Mouse (Mus musculus) neural tube, embryonic 14.5 days (tissue): ENCODE results near the gene Man2a1. TPM values are rescaled to one million over a fixed set of nuclear protein-coding genes. Genes with fewer than 3 reads are reported as not detected.

Experiments
- ATAC-seq: fragments of 200-750 bp; cut with Nextera tagmentation; 2 replicates; pipeline ENCODE4 v1.8.0; 2017; ENCODE audit warnings: low read depth, mild to moderate bottlenecking, moderate TSS enrichment, moderate library complexity
- H3K27ac ChIP-seq: fragments of 300-500 bp; sonication (generic); 2 replicates; pipeline ENCODE4 v1.5.1; 2014; ENCODE audit warnings: low read depth, mild to moderate bottlenecking, control low read depth, low read length, moderate library complexity, mixed read lengths
- H3K27me3 ChIP-seq: fragments of 300-500 bp; sonication (generic); 2 replicates; pipeline ENCODE4 v1.6.1; 2014; ENCODE audit warnings: low read length; ENCODE audit not compliant: control insufficient read depth, insufficient read depth
- H3K36me3 ChIP-seq: fragments of 300-500 bp; sonication (generic); 2 replicates; pipeline ENCODE4 v1.6.1; 2014; ENCODE audit warnings: low read length, mixed read lengths; ENCODE audit not compliant: control insufficient read depth, insufficient read depth
- H3K4me1 ChIP-seq: fragments of 300-500 bp; sonication (generic); 2 replicates; pipeline ENCODE4 v1.6.1; 2014; ENCODE audit warnings: low read length; ENCODE audit not compliant: control insufficient read depth, insufficient read depth
- H3K4me2 ChIP-seq: fragments of 300-500 bp; sonication (generic); 2 replicates; pipeline ENCODE4 v1.6.1; 2014; ENCODE audit warnings: mild to moderate bottlenecking, low read depth, low read length, control low read depth
- H3K4me3 ChIP-seq: fragments of 300-500 bp; sonication (generic); 2 replicates; pipeline ENCODE4 v1.5.1; 2014; ENCODE audit warnings: low read depth, low read length, control low read depth, mixed read lengths
- H3K9ac ChIP-seq: fragments of 300-500 bp; sonication (generic); replicated peaks from 2 replicates; pipeline ENCODE4 v1.6.1; 2014; ENCODE audit warnings: low read depth, mild to moderate bottlenecking, control low read depth, low read length, mixed read lengths
- H3K9me3 ChIP-seq: fragments of 300-500 bp; sonication (generic); 2 replicates; pipeline ENCODE4 v1.6.1; 2016; ENCODE audit warnings: low read length; ENCODE audit not compliant: control insufficient read depth
- WGBS: fragments of 180-500 bp; shearing (Covaris S2); extraction: QIAGEN DNeasy Blood & Tissue Kit; methylation state at CpG from one replicate; pipeline ENCODE4 v1.1.7; 2014; 5-methylcytosine and 5-hydroxymethylcytosine counted together
- polyA plus RNA-seq: library from polyadenylated mRNA; unstranded; fragments of >200 nt; fragmentation: Nextera tagmentation; extraction: Ambion mirVana; gene quantifications from 2 replicates; pipeline ENCODE4 v1.2.1, GENCODE M21; 2014

Gene Man2a1
- polyA plus RNA-seq, 1 experiment from 2014 or later = 5.3 TPM

DNA sequence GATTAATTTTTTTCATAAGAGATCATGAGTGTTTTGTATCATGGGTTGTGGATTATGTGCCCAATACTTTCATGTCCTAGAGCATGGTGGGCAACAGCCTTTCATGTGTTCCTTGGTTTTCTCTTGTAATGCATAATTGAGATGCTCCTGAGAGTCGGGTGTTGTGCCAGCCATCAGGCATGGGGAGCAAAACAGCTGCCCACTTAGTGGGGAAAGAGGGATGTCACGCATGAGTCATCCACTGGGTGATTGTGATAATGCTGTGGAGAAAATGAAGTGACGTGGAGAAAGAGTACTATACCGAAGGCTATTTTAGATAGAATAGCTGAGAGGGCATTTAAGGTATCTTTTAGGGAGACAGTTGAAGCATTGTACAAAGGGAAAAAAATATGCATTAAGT, 18.5 kb downstream of the Man2a1 start:
- no peak for ATAC-seq

GRCm38 (mm10) chr17:64620135-64620534, 19.6 kb downstream of the Man2a1 start:
- 82% methylated on average over 9 of the region's 9 CpGs for WGBS
- H3K4me3 ChIP-seq = no peak overlapping the region
- no peak overlapping the region for H3K27ac ChIP-seq
- H3K9ac ChIP-seq = no peak overlapping the region
- ATAC-seq = no peak
- H3K9me3 ChIP-seq = no peaks in the 10 kb centered on the region
- no peaks in the 10 kb centered on the region for H3K27me3 ChIP-seq
- H3K4me2 ChIP-seq = no peak overlapping the region
- H3K36me3 ChIP-seq = no peaks in the 10 kb centered on the region
- H3K4me1 ChIP-seq = no peaks in the 10 kb centered on the region

More for the DNA sequence above, 18.5 kb downstream of the Man2a1 start:
- Histone ChIP-seq H3K4me2 (no peak overlapping the region), H3K4me1 (no peaks in the 10 kb centered on the region), H3K36me3 (no peaks in the 10 kb centered on the region), H3K27ac (no peak overlapping the region), H3K9me3 (no peaks in the 10 kb centered on the region), H3K27me3 (no peaks in the 10 kb centered on the region), H3K4me3 (no peak overlapping the region), H3K9ac (no peak overlapping the region)
- WGBS = 77% methylated on average over 4 of the region's 4 CpGs

DNA sequence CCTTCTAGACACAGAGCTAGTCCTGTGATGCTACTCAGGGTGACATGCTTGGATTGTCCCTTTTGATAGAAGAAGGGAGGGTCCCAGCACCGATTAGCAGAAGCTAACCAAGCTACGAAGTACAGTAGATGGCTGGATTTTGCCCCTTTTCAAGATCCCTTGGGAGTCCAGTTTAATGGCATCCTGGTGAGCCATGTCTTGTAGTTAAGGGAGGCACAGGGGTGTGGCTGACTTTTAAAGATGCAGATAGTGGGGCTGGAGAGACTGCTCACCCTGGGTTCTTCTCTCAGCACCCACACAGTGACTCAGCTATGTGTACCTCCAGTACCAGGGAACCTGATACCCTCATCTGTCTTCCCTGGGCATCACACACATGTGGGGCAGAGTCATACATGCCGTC, 20.1 kb downstream of the Man2a1 start:
- Histone ChIP-seq H3K9me3 (no peaks in the 10 kb centered on the region), H3K27ac (no peak overlapping the region), H3K36me3 (no peaks in the 10 kb centered on the region), H3K4me2 (no peak overlapping the region), H3K27me3 (no peaks in the 10 kb centered on the region), H3K4me1 (no peaks in the 10 kb centered on the region), H3K9ac (no peak overlapping the region), H3K4me3 (no peak overlapping the region)
- no peak for ATAC-seq
- 89% methylated on average over 3 of the region's 3 CpGs for WGBS

DNA sequence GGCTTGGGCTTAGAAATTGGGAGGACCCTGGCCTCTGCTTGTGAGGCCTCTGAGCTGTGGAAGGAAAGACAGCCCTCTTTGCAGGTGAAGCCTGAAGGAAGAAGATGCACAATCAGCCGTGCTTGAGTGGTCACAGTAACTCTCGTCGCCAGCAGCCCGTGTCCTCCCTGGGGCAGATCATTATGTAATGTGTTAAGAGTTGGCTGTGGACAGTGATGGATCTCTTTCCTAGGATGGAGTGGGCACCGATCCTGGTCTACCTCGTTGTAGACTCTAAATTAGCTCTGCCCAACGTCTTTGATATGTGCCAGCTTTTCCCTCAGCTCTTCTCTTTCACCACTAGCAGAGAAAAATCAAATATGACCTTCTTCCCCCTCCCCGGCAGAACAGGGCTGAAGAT, 20.7 kb downstream of the Man2a1 start:
- no peak overlapping the region for H3K4me3 ChIP-seq
- H3K4me1 ChIP-seq = no peaks in the 10 kb centered on the region
- H3K4me2 ChIP-seq = no peak overlapping the region
- ATAC-seq = no peak
- H3K27ac ChIP-seq = no peak overlapping the region
- no peak overlapping the region for H3K9ac ChIP-seq
- WGBS = 50% methylated on average over 8 of the region's 8 CpGs
- H3K9me3 ChIP-seq = no peaks in the 10 kb centered on the region
- no peaks in the 10 kb centered on the region for H3K27me3 ChIP-seq
- no peaks in the 10 kb centered on the region for H3K36me3 ChIP-seq

DNA sequence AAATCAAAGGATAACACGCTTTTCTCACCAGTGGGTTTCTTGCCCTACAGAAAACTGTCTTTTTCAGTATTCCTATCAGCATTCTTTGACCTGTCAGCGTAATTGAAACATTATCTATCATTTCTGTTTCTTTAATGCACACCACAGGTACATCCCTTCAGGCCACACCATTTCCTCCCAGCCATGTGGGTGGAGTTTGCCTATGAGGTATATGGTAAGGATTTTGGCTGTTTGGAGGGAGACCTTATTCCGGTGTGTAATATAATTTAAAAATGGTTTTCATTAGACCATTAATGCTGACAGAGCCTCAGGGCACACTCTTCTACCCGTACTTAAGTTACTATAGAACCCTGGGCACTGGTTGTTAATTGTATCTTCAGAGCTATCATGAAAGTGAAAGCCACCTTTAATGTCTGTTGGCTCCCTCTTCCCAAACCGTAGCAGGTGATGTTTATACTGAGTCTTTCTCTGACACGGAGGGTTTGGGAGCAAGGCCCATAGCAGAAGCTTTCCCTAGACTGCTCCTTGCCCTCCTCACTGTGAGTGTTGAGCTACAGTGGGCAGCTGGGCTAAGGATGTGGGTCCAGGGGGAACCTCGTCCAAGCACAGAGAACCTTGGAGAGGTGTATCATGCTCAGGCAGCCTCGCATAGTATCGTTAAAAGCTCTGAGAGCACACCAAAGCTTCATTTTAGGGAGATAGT, 21.3 kb downstream of the Man2a1 start:
- no peak overlapping the region for H3K4me3 ChIP-seq
- no peak overlapping the region for H3K27ac ChIP-seq
- H3K9ac ChIP-seq = no peak overlapping the region
- H3K27me3 ChIP-seq = no peaks in the 10 kb centered on the region
- WGBS = 86% methylated on average over 9 of the region's 9 CpGs
- no peaks in the 10 kb centered on the region for H3K36me3 ChIP-seq
- no peak overlapping the region for H3K4me2 ChIP-seq
- H3K4me1 ChIP-seq = no peaks in the 10 kb centered on the region
- ATAC-seq = no peak
- H3K9me3 ChIP-seq = no peaks in the 10 kb centered on the region

- no peaks in the 10 kb centered on the region for H3K36me3 ChIP-seq
- ATAC-seq = no peak
- no peak overlapping the region for H3K27ac ChIP-seq
- H3K9me3 ChIP-seq = no peaks in the 10 kb centered on the region
- no peak overlapping the region for H3K4me3 ChIP-seq
- no peak overlapping the region for H3K9ac ChIP-seq
- H3K27me3 ChIP-seq = no peaks in the 10 kb centered on the region
- peaks cover 6% of the 10 kb centered on the region; the same call in 1 of the 2 replicates for H3K4me1 ChIP-seq
- 66% methylated on average over 11 of the region's 11 CpGs for WGBS
- no peak overlapping the region for H3K4me2 ChIP-seq
Measured at GRCm38 (mm10) chr17:64622352-64622886, 21.9 kb downstream of the Man2a1 start.

GRCm38 (mm10) chr17:64624439-64624838, 23.9 kb downstream of the Man2a1 start:
- WGBS = 88% methylated on average over 15 of the region's 15 CpGs
- H3K36me3 ChIP-seq = no peaks in the 10 kb centered on the region

GRCm38 (mm10) chr17:64628796-64629195, 28.3 kb downstream of the Man2a1 start:
- no peak overlapping the region for H3K4me3 ChIP-seq
- no peak overlapping the region for H3K4me2 ChIP-seq
- 77% methylated on average over 5 of the region's 5 CpGs for WGBS
- no peak overlapping the region for H3K27ac ChIP-seq
- no peaks in the 10 kb centered on the region for H3K9me3 ChIP-seq
- H3K4me1 ChIP-seq = peaks cover 6% of the 10 kb centered on the region; the same call in 1 of the 2 replicates
- no peaks in the 10 kb centered on the region for H3K27me3 ChIP-seq
- H3K9ac ChIP-seq = no peak overlapping the region
- no peaks in the 10 kb centered on the region for H3K36me3 ChIP-seq
- ATAC-seq = no peak

More at GRCm38 (mm10) chr17:64624439-64624838, 23.9 kb downstream of the Man2a1 start:
- H3K9me3 ChIP-seq = no peaks in the 10 kb centered on the region
- no peak for ATAC-seq
- no peak overlapping the region for H3K9ac ChIP-seq
- no peak overlapping the region for H3K4me2 ChIP-seq
- peaks cover 6% of the 10 kb centered on the region; the same call in 1 of the 2 replicates for H3K4me1 ChIP-seq
- no peaks in the 10 kb centered on the region for H3K27me3 ChIP-seq
- no peak overlapping the region for H3K27ac ChIP-seq
- no peak overlapping the region for H3K4me3 ChIP-seq

DNA sequence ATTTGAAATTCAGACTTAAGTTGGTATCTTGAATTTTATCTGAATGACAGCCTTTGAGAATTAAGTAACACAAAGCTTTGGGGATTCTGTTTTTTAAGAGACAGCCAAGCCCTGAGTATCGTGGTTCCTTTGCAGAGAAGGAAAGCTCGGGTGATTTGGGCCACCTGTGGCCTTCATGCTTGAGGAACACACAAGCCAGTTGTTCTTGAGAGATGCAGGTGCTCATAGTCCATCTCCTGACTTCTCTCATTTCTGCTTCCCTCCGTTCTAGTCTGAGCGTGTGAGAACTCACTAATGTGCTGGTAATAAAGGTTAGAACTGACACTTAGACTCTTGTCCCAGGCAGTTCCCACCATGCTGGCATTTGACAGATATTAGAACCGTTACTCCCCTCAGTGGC, 28.9 kb downstream of the Man2a1 start:
- WGBS = 79% methylated on average over 5 of the region's 5 CpGs
- Histone ChIP-seq H3K4me3 (no peak overlapping the region), H3K36me3 (no peaks in the 10 kb centered on the region), H3K9me3 (no peaks in the 10 kb centered on the region), H3K4me2 (no peak overlapping the region), H3K4me1 (peaks cover 6% of the 10 kb centered on the region; the same call in 1 of the 2 replicates), H3K27me3 (no peaks in the 10 kb centered on the region), H3K27ac (no peak overlapping the region), H3K9ac (no peak overlapping the region)
- no peak for ATAC-seq
